19 mouse cellular contexts compared by ENCODE assay signal in the genomic region with DNA sequence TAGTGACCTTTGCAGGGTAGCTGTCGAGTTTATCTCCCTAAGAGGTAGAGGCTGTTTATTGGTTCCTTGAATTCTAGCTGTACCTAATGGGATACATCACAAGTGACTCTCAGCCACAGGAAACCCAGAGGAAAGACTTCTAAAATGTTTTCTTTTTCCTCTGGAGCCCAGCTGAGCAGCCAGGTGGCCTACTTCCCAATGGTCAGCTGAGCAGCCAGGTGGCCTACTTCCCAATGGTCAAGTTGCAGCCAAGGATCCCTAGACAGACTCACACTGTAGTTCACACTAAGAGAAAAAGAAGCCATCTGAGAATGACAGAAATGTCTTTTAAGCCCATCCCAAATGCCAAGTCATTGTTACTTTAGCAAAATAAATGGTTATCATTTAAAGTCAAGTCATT.
DNase-seq lines count a peak whose midpoint lies in the region; ATAC-seq lines count a peak whose summit lies in the region.
"Had no signal": no experiment of that assay in that cellular context is flagged by ENCODE, and none has a peak within 500 bp of the region (broad histone marks: within the 10 kb centered on the region; RNA-seq: fewer than 3 reads in every experiment).

No protein-coding gene starts in this region.

- 33% methylated on average over 1 of the region's 1 CpGs for WGBS in heart, embryonic 12.5 days

- no peak for ATAC-seq in heart, embryonic 12.5 days (ENCODE audit: insufficient number of reproducible peaks, low FRiP score)
- ATAC-seq: activated CD4-positive, CD25-positive, alpha-beta regulatory T cell, adult 4 months; forebrain, embryonic 16.5 days; intestine, embryonic 15.5 days; Patski had no signal

- no peaks in the 10 kb centered on the region for H3K36me3 ChIP-seq in heart, embryonic 12.5 days
- H3K36me3 ChIP-seq: embryonic facial prominence, embryonic 12.5 days; hindbrain, embryonic 10.5 days; intestine, embryonic 15.5 days; kidney, embryonic 15.5 days had no signal

- H3K4me3 ChIP-seq in heart, embryonic 12.5 days, result no peak overlapping the region
- H3K4me3 ChIP-seq: embryonic facial prominence, embryonic 12.5 days; hindbrain, embryonic 10.5 days; intestine, embryonic 15.5 days; kidney, embryonic 15.5 days had no signal

- no peaks in the 10 kb centered on the region for H3K27me3 ChIP-seq in heart, embryonic 12.5 days (replicated peaks)
- H3K27me3 ChIP-seq: embryonic facial prominence, embryonic 12.5 days; intestine, embryonic 15.5 days; kidney, embryonic 15.5 days; Patski had no signal

- no peak overlapping the region for H3K4me2 ChIP-seq in heart, embryonic 12.5 days
- H3K4me2 ChIP-seq: embryonic facial prominence, embryonic 12.5 days; heart, embryonic 11.5 days; hindbrain, embryonic 14.5 days; intestine, embryonic 15.5 days; kidney, embryonic 15.5 days had no signal

- H3K9me3 ChIP-seq in heart, embryonic 12.5 days (replicated peaks), result peaks cover 4% of the 10 kb centered on the region; the same call in 1 of the 2 replicates
- H3K9me3 ChIP-seq: embryonic facial prominence, embryonic 12.5 days; hindbrain, embryonic 10.5 days; intestine, embryonic 15.5 days; kidney, embryonic 15.5 days had no signal

- peak; percentile 18 for DNase-seq in heart, adult 11 months
- peak; percentile 44 for DNase-seq in cerebellum, adult 9-10 months
- peak; percentile 62 to 69 for DNase-seq in cerebellum, postnatal 25 days
- no peak for DNase-seq in gastrocnemius, postnatal 10 days
- no peak for DNase-seq in heart, adult 18-20 months
- DNase-seq: adrenal gland, postnatal 14 days; embryo, embryonic 11 days; gastrocnemius, postnatal 14 days; kidney, adult 2 months had no signal

- no peaks in the 10 kb centered on the region for H3K4me1 ChIP-seq in heart, embryonic 12.5 days (replicated peaks)
- H3K4me1 ChIP-seq: embryonic facial prominence, embryonic 12.5 days; hindbrain, embryonic 10.5 days; intestine, embryonic 15.5 days; kidney, embryonic 15.5 days had no signal

- H3K9ac ChIP-seq in heart, embryonic 12.5 days, result no peak overlapping the region
- H3K9ac ChIP-seq: embryonic facial prominence, embryonic 12.5 days; hindbrain, embryonic 14.5 days; intestine, embryonic 15.5 days; kidney, embryonic 15.5 days had no signal

- no peak overlapping the region for H3K27ac ChIP-seq in heart, embryonic 12.5 days (ENCODE audit: poor library complexity, severe bottlenecking)
- H3K27ac ChIP-seq: embryonic facial prominence, embryonic 12.5 days; hindbrain, embryonic 10.5 days; hindbrain, embryonic 14.5 days; intestine, embryonic 15.5 days; kidney, embryonic 15.5 days had no signal

Comparison
In these comparisons a context has a peak if more than half of its experiments do, and no peak if none do; other contexts are left out.
1. DNase-seq: peak in heart, adult 11 months (single experiment), cerebellum, adult 9-10 months (single experiment) and cerebellum, postnatal 25 days (2 of 2); none in gastrocnemius, postnatal 10 days (single experiment) and heart, adult 18-20 months (0 of 2).